Mouse (Mus musculus) hindbrain, embryonic 12.5 days (tissue): ENCODE measurements around the gene Gm42791. TPM values are rescaled to one million over a fixed set of nuclear protein-coding genes. Genes with fewer than 3 reads are reported as not detected.

Experiments
- ATAC-seq: fragments of 200-750 bp; cut with Nextera tagmentation; 2 replicates; pipeline ENCODE4 v1.8.0; 2017; ENCODE audit warnings: moderate TSS enrichment; ENCODE audit not compliant: low FRiP score
- H3K27ac ChIP-seq: fragments of 300-500 bp; sonication (generic); 2 replicates; pipeline ENCODE4 v1.5.1; 2016; ENCODE audit warnings: mild to moderate bottlenecking
- H3K27me3 ChIP-seq: fragments of 300-500 bp; sonication (generic); 2 replicates; pipeline ENCODE4 v1.6.1; 2016; ENCODE audit warnings: mild to moderate bottlenecking
- H3K36me3 ChIP-seq: fragments of 300-500 bp; sonication (generic); 2 replicates; pipeline ENCODE4 v1.6.1; 2016; ENCODE audit warnings: mild to moderate bottlenecking
- H3K4me1 ChIP-seq: fragments of 300-500 bp; sonication (generic); 2 replicates; pipeline ENCODE4 v1.6.1; 2016
- H3K4me2 ChIP-seq: fragments of 300-500 bp; sonication (generic); replicated peaks from 2 replicates; pipeline ENCODE4 v1.6.1; 2016; ENCODE audit warnings: mild to moderate bottlenecking
- H3K4me3 ChIP-seq: fragments of 300-500 bp; sonication (generic); 2 replicates; pipeline ENCODE4 v1.5.1; 2016; ENCODE audit warnings: mild to moderate bottlenecking
- H3K9ac ChIP-seq: fragments of 300-500 bp; sonication (generic); 2 replicates; pipeline ENCODE4 v1.6.1; 2016; ENCODE audit warnings: mild to moderate bottlenecking, moderate library complexity
- H3K9me3 ChIP-seq: fragments of 300-500 bp; sonication (generic); replicated peaks from 2 replicates; pipeline ENCODE4 v1.6.1; 2016; ENCODE audit warnings: mild to moderate bottlenecking
- WGBS: fragments of 180-500 bp; shearing (Covaris S2); methylation state at CpG from one replicate; pipeline ENCODE4 v1.1.7; 2016; 5-methylcytosine and 5-hydroxymethylcytosine counted together
- polyA plus RNA-seq: library from polyadenylated mRNA; unstranded; fragments of >200 nt; fragmentation: Nextera tagmentation; extraction: Ambion mirVana; gene quantifications from 2 replicates; pipeline ENCODE4 v1.2.1, GENCODE M21; 2016

Gm42791 gene
- polyA plus RNA-seq, 1 experiment from 2014 or later = 0.49 TPM

GRCm38 (mm10) chr5:148969648-148970047 lies 25.3 kb downstream of the Gm42791 start:
- no peak overlapping the region for H3K9ac ChIP-seq
- H3K4me3 ChIP-seq = no peak overlapping the region
- H3K4me2 ChIP-seq = no peak overlapping the region
- no peaks in the 10 kb centered on the region for H3K27me3 ChIP-seq
- no peak for ATAC-seq
- H3K9me3 ChIP-seq = no peaks in the 10 kb centered on the region
- no peak overlapping the region for H3K27ac ChIP-seq
- no peaks in the 10 kb centered on the region for H3K36me3 ChIP-seq
- WGBS = 66% methylated on average over 9 of the region's 9 CpGs
- H3K4me1 ChIP-seq = peaks cover 27% of the 10 kb centered on the region

GRCm38 (mm10) chr5:148968958-148969576 lies 25.9 kb downstream of the Gm42791 start:
- Histone ChIP-seq H3K4me1 (peaks cover 27% of the 10 kb centered on the region), H3K9ac (no peak overlapping the region), H3K4me2 (no peak overlapping the region), H3K27ac (no peak overlapping the region), H3K9me3 (no peaks in the 10 kb centered on the region), H3K27me3 (no peaks in the 10 kb centered on the region), H3K4me3 (no peak overlapping the region), H3K36me3 (no peaks in the 10 kb centered on the region)
- WGBS = 70% methylated on average over 7 of the region's 7 CpGs
- ATAC-seq = no peak

DNA sequence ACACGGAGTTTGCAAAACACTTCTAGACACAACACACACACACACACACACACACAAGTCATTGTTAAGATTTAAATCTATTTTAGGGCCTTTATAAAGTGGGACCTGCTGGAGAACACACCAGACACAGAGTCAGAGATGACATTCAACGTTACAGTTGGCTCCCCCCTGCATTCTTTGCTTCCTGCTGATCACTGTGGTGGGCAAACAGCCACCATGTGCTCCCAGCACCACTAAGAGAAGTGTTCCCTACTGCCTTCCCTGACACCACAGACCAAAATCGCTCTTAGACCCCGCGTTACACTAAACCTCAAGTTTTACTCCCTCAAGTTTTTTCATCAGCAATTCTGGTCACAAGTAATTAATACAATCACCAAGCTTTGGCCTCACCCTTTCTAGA lies 26.8 kb downstream of the Gm42791 start:
- H3K27me3 ChIP-seq = no peaks in the 10 kb centered on the region
- no peak overlapping the region for H3K4me2 ChIP-seq
- no peaks in the 10 kb centered on the region for H3K36me3 ChIP-seq
- H3K9me3 ChIP-seq = 0 out of 2 replicates have a peak, but pooled peaks cover 3% of the 10 kb centered on the region
- H3K27ac ChIP-seq = no peak overlapping the region
- no peak for ATAC-seq
- H3K9ac ChIP-seq = no peak overlapping the region
- H3K4me1 ChIP-seq = peaks cover 24% of the 10 kb centered on the region
- 70% methylated on average over 5 of the region's 5 CpGs for WGBS
- no peak overlapping the region for H3K4me3 ChIP-seq

DNA sequence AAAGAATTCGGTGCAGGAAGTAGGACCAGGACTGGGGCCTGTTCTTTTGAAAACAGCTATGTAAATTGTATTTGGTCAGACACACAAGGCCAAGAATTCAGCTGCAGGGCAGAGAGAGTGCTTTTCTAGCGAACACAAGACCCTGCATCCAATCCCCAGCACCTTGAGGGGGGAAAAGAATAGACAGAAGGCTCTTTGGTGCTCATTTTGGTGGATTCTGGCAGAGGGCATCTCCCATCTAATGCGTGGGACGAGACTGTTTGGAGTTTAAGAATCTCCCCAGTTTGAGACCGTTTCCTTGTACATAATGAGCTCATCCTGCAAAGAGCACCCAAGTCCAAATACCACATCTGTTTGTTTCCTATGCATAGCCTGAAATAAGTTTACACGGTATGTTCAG lies 28.6 kb downstream of the Gm42791 start:
- no peaks in the 10 kb centered on the region for H3K27me3 ChIP-seq

DNA sequence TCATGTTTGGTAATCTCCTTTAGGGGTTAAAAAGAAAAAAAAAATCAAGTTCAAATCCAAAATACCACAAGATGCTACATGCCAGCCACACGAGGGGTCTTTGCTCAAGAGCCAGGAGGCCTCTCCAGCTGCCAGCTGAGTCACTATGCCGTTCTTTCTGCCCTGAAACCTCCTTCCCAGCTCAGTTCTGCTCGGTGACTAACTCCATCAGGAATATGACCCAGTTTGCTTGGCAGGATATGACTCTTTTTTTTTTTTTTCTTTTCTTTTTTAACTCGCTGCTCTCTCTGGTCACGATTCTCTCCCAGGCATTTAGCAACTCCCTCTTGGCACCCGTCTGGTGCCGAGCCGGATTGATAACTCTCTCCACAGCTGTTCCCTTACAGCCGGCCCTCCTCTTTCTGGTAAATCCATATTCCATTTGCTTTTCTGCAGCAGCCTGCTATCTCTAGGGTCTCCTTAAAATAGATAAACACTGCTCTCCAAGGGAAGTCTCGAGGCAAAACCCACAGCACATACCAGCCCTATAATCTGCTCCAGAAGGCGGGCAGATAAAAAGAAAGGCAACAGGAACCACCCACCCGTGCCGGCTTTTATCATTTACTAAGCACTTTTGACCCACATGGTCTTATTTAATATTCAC lies 29.1 kb downstream of the Gm42791 start:
- no peak for ATAC-seq
- H3K27me3 ChIP-seq = no peaks in the 10 kb centered on the region
- H3K9ac ChIP-seq = no peak overlapping the region; the same call in 1 of the 2 replicates
- H3K9me3 ChIP-seq = 0 out of 2 replicates have a peak, but pooled peaks cover 3% of the 10 kb centered on the region
- peak overlapping the region; percentile 52 for H3K27ac ChIP-seq
- WGBS = 37% methylated on average over 13 of the region's 13 CpGs
- H3K4me3 ChIP-seq = no peak overlapping the region
- no peaks in the 10 kb centered on the region for H3K36me3 ChIP-seq
- 0 out of 2 replicates have a peak overlapping the region, but pooled peaks have one; percentile 3 for H3K4me2 ChIP-seq
- H3K4me1 ChIP-seq = peaks cover 21% of the 10 kb centered on the region

More for the DNA sequence above, 28.6 kb downstream of the Gm42791 start:
- H3K36me3 ChIP-seq = no peaks in the 10 kb centered on the region
- H3K9me3 ChIP-seq = 0 out of 2 replicates have a peak, but pooled peaks cover 3% of the 10 kb centered on the region
- no peak for ATAC-seq
- H3K27ac ChIP-seq = peak overlapping the region; percentile 52
- H3K4me3 ChIP-seq = no peak overlapping the region
- no peak overlapping the region for H3K9ac ChIP-seq
- H3K4me2 ChIP-seq = no peak overlapping the region
- H3K4me1 ChIP-seq = peaks cover 21% of the 10 kb centered on the region
- 70% methylated on average over 6 of the region's 6 CpGs for WGBS

GRCm38 (mm10) chr5:148965089-148965591 lies 29.8 kb downstream of the Gm42791 start:
- 73% methylated on average over 15 of the region's 15 CpGs for WGBS
- ATAC-seq = no peak
- Histone ChIP-seq H3K9me3 (0 out of 2 replicates have a peak, but pooled peaks cover 3% of the 10 kb centered on the region), H3K27ac (no peak overlapping the region), H3K4me2 (no peak overlapping the region), H3K4me3 (no peak overlapping the region), H3K36me3 (no peaks in the 10 kb centered on the region), H3K27me3 (no peaks in the 10 kb centered on the region), H3K4me1 (peaks cover 23% of the 10 kb centered on the region), H3K9ac (no peak overlapping the region)

- H3K4me2 ChIP-seq = no peak overlapping the region
- no peak for ATAC-seq
- WGBS = 57% methylated on average over 1 of the region's 1 CpGs
These were observed 30.7 kb downstream of the Gm42791 start for GRCm38 (mm10) chr5:148964251-148964650.

DNA sequence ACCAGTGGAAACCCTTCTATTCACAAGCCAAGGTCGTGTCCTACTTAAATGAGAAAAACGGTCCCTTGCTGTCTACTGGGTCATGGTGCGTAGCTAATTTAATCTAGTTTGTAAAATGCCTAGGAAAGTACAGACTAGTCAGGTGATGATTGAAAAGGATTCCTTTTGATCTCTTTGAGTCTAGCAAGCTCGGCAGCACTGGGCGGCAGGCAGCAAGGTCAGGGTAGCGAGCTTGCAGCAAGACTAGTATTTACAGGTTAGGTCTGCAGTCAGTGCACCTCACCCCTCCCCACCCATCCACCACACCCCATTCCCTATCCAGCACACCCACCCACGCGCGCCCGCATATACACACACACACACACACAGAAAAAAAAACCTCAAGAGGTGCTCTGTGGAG lies 34.7 kb downstream of the Gm42791 start:
- WGBS = 61% methylated on average over 10 of the region's 10 CpGs
- peak overlapping the region; percentile 91; the same call in 1 of the 2 replicates for H3K4me2 ChIP-seq
- H3K9me3 ChIP-seq = 0 out of 2 replicates have a peak, but pooled peaks cover 3% of the 10 kb centered on the region
- no peaks in the 10 kb centered on the region for H3K36me3 ChIP-seq
- ATAC-seq = no peak
- peaks cover 18% of the 10 kb centered on the region for H3K4me1 ChIP-seq
- no peak overlapping the region for H3K9ac ChIP-seq
- H3K27ac ChIP-seq = no peak overlapping the region
- H3K4me3 ChIP-seq = no peak overlapping the region
- 0 out of 2 replicates have a peak, but pooled peaks cover 3% of the 10 kb centered on the region for H3K27me3 ChIP-seq

More at GRCm38 (mm10) chr5:148964251-148964650, 30.7 kb downstream of the Gm42791 start:
- peaks cover 26% of the 10 kb centered on the region for H3K4me1 ChIP-seq
- no peaks in the 10 kb centered on the region for H3K36me3 ChIP-seq
- no peak overlapping the region for H3K9ac ChIP-seq
- H3K4me3 ChIP-seq = no peak overlapping the region
- H3K27ac ChIP-seq = no peak overlapping the region
- H3K9me3 ChIP-seq = 0 out of 2 replicates have a peak, but pooled peaks cover 3% of the 10 kb centered on the region
- H3K27me3 ChIP-seq = no peaks in the 10 kb centered on the region

GRCm38 (mm10) chr5:148959068-148959990 lies 35.6 kb downstream of the Gm42791 start:
- no peaks in the 10 kb centered on the region for H3K36me3 ChIP-seq
- H3K27ac ChIP-seq = no peak overlapping the region
- 0 out of 2 replicates have a peak, but pooled peaks cover 3% of the 10 kb centered on the region for H3K27me3 ChIP-seq
- ATAC-seq = peak; percentile 49
- 0 out of 2 replicates have a peak, but pooled peaks cover 3% of the 10 kb centered on the region for H3K9me3 ChIP-seq
- H3K4me2 ChIP-seq = peak overlapping the region; percentile 91
- H3K9ac ChIP-seq = peak overlapping the region; percentile 47
- H3K4me3 ChIP-seq = peak overlapping the region; percentile 39
- 3% methylated on average over 38 of the region's 39 CpGs for WGBS
- H3K4me1 ChIP-seq = peaks cover 22% of the 10 kb centered on the region

- 41% methylated on average over 9 of the region's 9 CpGs for WGBS
- H3K4me2 ChIP-seq = no peak overlapping the region; the same call in 1 of the 2 replicates
- ATAC-seq = no peak
These were observed 36.6 kb downstream of the Gm42791 start for GRCm38 (mm10) chr5:148958355-148958754.

DNA sequence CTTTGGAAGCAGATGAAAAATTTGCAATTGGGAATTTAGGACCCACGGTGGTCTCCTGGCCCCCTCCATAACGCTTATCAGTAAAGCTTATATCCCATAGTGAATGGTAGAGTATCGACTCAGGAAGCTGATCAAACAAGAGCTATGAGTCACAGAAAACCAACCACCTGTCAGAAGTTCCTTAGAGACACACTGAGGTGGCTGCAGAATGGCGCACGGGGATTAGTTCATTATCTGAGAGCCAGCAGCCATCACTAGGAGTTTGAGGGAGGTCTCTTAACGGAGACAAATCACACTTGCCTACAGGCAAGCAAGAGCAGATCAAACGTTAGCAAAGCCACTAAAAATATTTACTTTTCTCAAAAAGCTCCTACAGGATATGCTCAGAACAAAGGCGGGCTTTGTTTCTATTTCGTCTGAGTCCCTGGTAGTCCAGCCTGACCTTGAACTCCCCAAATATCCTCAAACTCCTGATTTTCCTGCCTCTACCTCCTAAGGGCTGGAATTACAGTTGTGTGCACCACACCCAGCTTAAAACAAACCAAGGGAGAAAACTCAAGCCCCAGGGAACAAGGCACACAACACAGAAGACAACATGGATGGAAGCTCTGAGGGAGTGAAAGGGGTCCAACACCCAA lies 37.9 kb downstream of the Gm42791 start:
- ATAC-seq = no peak
- Histone ChIP-seq H3K27ac (no peak overlapping the region), H3K4me1 (peaks cover 22% of the 10 kb centered on the region), H3K36me3 (no peaks in the 10 kb centered on the region), H3K9ac (no peak overlapping the region), H3K9me3 (no peaks in the 10 kb centered on the region), H3K4me2 (no peak overlapping the region), H3K27me3 (0 out of 2 replicates have a peak, but pooled peaks cover 3% of the 10 kb centered on the region), H3K4me3 (no peak overlapping the region)
- WGBS = 58% methylated on average over 9 of the region's 9 CpGs

More at GRCm38 (mm10) chr5:148958355-148958754, 36.6 kb downstream of the Gm42791 start:
- Histone ChIP-seq H3K36me3 (no peaks in the 10 kb centered on the region), H3K4me1 (peaks cover 22% of the 10 kb centered on the region), H3K27ac (no peak overlapping the region), H3K27me3 (0 out of 2 replicates have a peak, but pooled peaks cover 3% of the 10 kb centered on the region), H3K9ac (no peak overlapping the region), H3K9me3 (no peaks in the 10 kb centered on the region), H3K4me3 (no peak overlapping the region)
